Mouse (Mus musculus): ENCODE results near the gene Armc10. TPM values are rescaled to one million over a fixed set of nuclear protein-coding genes. Genes with fewer than 3 reads are reported as not detected.
A peak's percentile ranks its signal among the peaks of the same experiment; 100 is the strongest.

The Armc10 gene
- polyA plus RNA-seq, 1 experiment from 2014 or later = 58.7 TPM

GRCm38 (mm10) chr5:21660850-21661249 is 15.2 kb downstream of the Armc10 start:
- H3K9me3 ChIP-seq (ENCODE audit: control insufficient read depth, low read length) = no peaks in the 10 kb centered on the region
- H3K36me3 ChIP-seq (replicated peaks; ENCODE audit: control insufficient read depth, insufficient read depth) = peaks cover 74% of the 10 kb centered on the region

DNA sequence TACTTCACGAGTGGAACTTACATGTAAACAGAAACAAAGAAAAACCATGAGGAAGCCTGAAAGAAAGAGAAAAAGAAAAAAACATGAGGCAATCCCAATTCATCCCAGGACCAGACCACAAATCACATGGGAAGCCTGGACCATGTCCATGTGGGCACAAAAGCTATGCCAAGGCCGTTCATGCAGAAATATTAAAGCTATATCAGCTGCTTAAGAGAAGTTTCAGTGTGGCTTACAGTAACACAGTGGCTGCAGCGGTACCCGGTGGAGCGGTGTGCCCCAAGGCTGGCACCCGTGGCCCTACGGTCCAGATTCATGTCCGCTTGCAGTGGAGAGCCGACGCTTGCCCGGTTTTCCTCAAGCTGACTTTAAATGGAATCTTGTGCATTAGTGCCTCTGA is 17.5 kb downstream of the Armc10 start:
- Histone ChIP-seq H3K36me3 (replicated peaks; ENCODE audit: control insufficient read depth, insufficient read depth) (peaks cover 63% of the 10 kb centered on the region), H3K4me2 (replicated peaks) (no peak overlapping the region), H3K27me3 (ENCODE audit: control insufficient read depth, insufficient read depth, low read length) (no peaks in the 10 kb centered on the region), H3K9me3 (ENCODE audit: control insufficient read depth, low read length) (no peaks in the 10 kb centered on the region), H3K27ac (no peak overlapping the region), H3K9ac (no peak overlapping the region), H3K4me3 (replicated peaks; ENCODE audit: low read length) (no peak overlapping the region), H3K4me1 (replicated peaks; ENCODE audit: control insufficient read depth, insufficient read depth, low read length) (no peaks in the 10 kb centered on the region)
- no peak for DNase-seq (ENCODE audit: low spot score)
- 93% methylated on average over 11 of the region's 11 CpGs for WGBS
- no peak for ATAC-seq (ENCODE audit: low FRiP score)

More at GRCm38 (mm10) chr5:21660850-21661249, 15.2 kb downstream of the Armc10 start:
- ATAC-seq (ENCODE audit: low FRiP score) = no peak
- Histone ChIP-seq H3K27me3 (ENCODE audit: control insufficient read depth, insufficient read depth, low read length) (no peaks in the 10 kb centered on the region), H3K4me2 (replicated peaks) (no peak overlapping the region), H3K4me1 (replicated peaks; ENCODE audit: control insufficient read depth, insufficient read depth, low read length) (no peaks in the 10 kb centered on the region), H3K9ac (no peak overlapping the region), H3K27ac (no peak overlapping the region), H3K4me3 (replicated peaks; ENCODE audit: low read length) (no peak overlapping the region)
- no peak for DNase-seq (ENCODE audit: low spot score)
- 85% methylated on average over 6 of the region's 6 CpGs for WGBS

DNA sequence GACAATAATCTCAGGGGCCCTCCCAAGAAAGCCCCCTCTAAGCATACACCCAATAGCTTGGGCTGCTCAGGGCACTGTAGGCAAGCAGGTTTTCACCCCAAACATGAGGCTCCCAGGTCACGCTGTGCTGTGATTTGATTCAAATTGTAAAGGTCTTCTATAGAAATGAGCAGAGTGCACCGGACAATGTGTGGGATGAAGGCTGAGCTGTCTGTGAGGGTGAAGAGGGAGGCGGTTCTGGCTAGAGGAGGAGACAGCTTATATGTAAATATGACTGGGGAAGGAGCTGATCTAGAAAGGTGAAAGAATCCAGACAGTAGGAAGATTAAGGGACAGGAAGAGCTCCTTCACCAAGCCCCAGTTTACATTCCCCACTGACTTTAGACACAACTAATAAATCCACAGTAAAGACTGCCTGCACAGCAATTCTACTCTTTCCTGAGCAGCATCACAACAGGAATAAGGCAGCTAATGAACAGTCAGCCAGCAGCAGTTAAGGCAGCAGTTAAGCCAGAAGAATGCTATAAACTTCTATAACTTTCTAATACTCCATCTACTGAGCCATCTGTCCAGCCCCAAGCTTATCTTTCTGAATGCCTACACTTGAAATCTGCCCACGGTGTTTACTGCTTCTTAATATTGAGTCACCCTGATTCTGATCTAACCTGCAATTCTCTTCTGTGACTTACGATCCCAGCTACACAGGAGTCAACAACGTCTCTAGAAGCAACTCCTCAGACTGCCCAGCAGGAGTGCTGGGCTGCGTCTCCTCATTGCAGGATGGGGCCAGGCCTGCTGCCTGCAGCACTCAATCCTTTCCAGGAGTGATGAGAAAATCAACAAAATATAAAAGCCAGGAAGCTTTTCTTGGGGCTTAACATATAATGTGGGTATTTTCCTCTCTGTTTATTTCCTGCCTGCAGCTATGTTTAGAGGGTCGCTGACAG is 21.9 kb downstream of the Armc10 start:
- ATAC-seq (ENCODE audit: low FRiP score) = no peak
- Histone ChIP-seq H3K27ac (no peak overlapping the region), H3K4me2 (replicated peaks) (no peak overlapping the region), H3K9ac (no peak overlapping the region), H3K4me3 (replicated peaks; ENCODE audit: low read length) (no peak overlapping the region), H3K9me3 (ENCODE audit: control insufficient read depth, low read length) (no peaks in the 10 kb centered on the region), H3K36me3 (replicated peaks; ENCODE audit: control insufficient read depth, insufficient read depth) (peaks cover 24% of the 10 kb centered on the region), H3K4me1 (replicated peaks; ENCODE audit: control insufficient read depth, insufficient read depth, low read length) (no peaks in the 10 kb centered on the region), H3K27me3 (ENCODE audit: control insufficient read depth, insufficient read depth, low read length) (no peaks in the 10 kb centered on the region)
- WGBS = 56% methylated on average over 8 of the region's 8 CpGs
- no peak for DNase-seq (ENCODE audit: low spot score)

DNA sequence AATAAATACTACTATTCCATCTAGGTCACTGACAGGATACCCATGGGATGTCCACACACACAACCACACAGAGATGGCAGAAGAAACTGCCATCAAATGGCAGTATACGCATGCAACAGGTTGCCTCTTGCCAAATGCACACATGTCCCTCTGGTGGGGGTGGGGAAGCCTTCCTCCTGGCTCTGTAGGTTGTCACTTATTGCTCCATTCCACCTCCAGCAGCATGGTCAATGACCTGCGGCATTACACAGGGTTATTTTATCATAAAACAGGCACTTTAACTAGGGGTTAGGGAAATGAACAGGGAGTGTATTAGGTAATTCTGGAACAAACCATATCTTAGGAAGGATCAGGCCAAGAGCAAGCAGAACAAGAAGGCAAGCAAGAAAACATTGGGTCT is 23.7 kb downstream of the Armc10 start:
- no peaks in the 10 kb centered on the region for H3K4me1 ChIP-seq (replicated peaks; ENCODE audit: control insufficient read depth, insufficient read depth, low read length)
- no peaks in the 10 kb centered on the region for H3K9me3 ChIP-seq (ENCODE audit: control insufficient read depth, low read length)
- H3K4me3 ChIP-seq (replicated peaks; ENCODE audit: low read length) = no peak overlapping the region
- WGBS = 91% methylated on average over 2 of the region's 2 CpGs
- peaks cover 12% of the 10 kb centered on the region; the same call in 1 of the 2 replicates for H3K36me3 ChIP-seq (replicated peaks; ENCODE audit: control insufficient read depth, insufficient read depth)
- DNase-seq (ENCODE audit: low spot score) (no peak), ATAC-seq (ENCODE audit: low FRiP score) (no peak)
- H3K27ac ChIP-seq = no peak overlapping the region
- H3K27me3 ChIP-seq (ENCODE audit: control insufficient read depth, insufficient read depth, low read length) = no peaks in the 10 kb centered on the region
- no peak overlapping the region for H3K9ac ChIP-seq
- H3K4me2 ChIP-seq (replicated peaks) = no peak overlapping the region

DNA sequence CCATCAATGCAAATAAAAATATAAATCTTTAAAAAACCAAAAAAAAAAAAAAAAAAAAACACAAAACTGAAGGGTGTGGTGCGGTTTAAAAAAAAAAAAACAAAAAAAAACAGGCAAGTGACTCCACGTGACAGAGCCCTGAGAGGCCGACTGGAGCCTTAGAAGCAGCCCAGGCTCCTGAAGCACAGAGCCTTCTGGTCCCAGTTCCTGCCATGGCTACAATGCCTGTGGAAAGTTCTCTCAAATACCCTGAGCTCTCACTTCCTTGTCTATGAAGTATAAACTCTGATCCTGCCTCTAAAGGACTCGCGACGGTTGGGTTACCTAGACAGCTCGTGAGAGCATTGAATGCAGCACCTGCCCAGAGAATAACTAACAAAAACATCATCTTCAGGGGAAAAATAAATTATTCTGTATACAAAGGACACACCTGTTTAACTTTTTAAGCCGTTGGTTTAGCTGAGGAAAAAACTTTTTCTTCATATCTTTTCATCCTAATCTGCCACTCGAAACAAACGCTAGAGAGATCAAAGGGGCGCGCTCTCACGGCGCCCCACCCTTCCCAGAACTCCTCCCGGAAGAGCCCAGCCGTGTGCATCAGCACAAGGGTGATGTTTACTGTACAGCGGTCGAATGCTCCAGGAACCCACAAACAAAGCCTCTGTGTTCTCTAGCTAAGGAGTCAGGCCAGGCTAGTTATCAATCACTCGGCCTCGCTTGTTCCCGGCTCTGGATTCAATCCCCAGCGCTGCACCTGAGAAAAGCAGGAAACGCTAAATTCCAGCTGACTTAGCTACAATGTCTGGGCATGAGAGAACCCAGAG is 27.4 kb downstream of the Armc10 start:
- 58% methylated on average over 23 of the region's 23 CpGs for WGBS
- H3K27ac ChIP-seq = no peak overlapping the region
- no peaks in the 10 kb centered on the region for H3K27me3 ChIP-seq (ENCODE audit: control insufficient read depth, insufficient read depth, low read length)
- H3K9me3 ChIP-seq (ENCODE audit: control insufficient read depth, low read length) = no peaks in the 10 kb centered on the region
- peak overlapping the region; percentile 25 for H3K4me2 ChIP-seq (replicated peaks)
- no peaks in the 10 kb centered on the region; the same call in 1 of the 2 replicates for H3K36me3 ChIP-seq (replicated peaks; ENCODE audit: control insufficient read depth, insufficient read depth)
- DNase-seq (ENCODE audit: low spot score) (no peak), ATAC-seq (ENCODE audit: low FRiP score) (0 out of 2 replicates have a peak, but pooled peaks have one; percentile 27)
- no peaks in the 10 kb centered on the region for H3K4me1 ChIP-seq (replicated peaks; ENCODE audit: control insufficient read depth, insufficient read depth, low read length)
- H3K4me3 ChIP-seq (replicated peaks; ENCODE audit: low read length) = no peak overlapping the region
- no peak overlapping the region for H3K9ac ChIP-seq

DNA sequence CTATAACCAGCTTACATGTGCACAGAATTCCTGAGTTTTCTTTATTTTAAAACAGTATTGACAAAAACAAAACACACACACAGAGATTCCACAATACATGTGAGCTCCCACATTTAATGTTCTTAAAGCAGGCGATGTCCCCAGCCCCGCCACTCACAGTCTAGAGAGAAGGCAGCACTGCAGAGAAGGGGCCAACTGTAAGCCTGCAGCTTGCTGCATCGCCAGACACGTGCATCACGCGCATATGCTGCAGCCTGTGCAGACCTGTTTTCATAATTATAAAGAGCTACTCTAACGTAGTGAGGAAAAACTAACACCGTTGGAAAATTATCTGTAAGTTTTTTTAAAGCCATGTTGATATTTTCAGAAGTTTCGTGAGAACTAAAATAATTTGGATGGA is 28.1 kb downstream of the Armc10 start:
- ATAC-seq (ENCODE audit: low FRiP score) (no peak), DNase-seq (ENCODE audit: low spot score) (no peak)
- no peak overlapping the region for H3K4me3 ChIP-seq (replicated peaks; ENCODE audit: low read length)
- no peak overlapping the region for H3K4me2 ChIP-seq (replicated peaks)
- H3K27ac ChIP-seq = no peak overlapping the region
- H3K9ac ChIP-seq = no peak overlapping the region
- 78% methylated on average over 9 of the region's 9 CpGs for WGBS
- H3K9me3 ChIP-seq (ENCODE audit: control insufficient read depth, low read length) = no peaks in the 10 kb centered on the region
- H3K27me3 ChIP-seq (ENCODE audit: control insufficient read depth, insufficient read depth, low read length) = no peaks in the 10 kb centered on the region
- no peaks in the 10 kb centered on the region; the same call in 1 of the 2 replicates for H3K36me3 ChIP-seq (replicated peaks; ENCODE audit: control insufficient read depth, insufficient read depth)
- no peaks in the 10 kb centered on the region for H3K4me1 ChIP-seq (replicated peaks; ENCODE audit: control insufficient read depth, insufficient read depth, low read length)

- no peaks in the 10 kb centered on the region; the same call in 1 of the 2 replicates for H3K36me3 ChIP-seq (replicated peaks; ENCODE audit: control insufficient read depth, insufficient read depth)
- no peak overlapping the region for H3K4me3 ChIP-seq (replicated peaks; ENCODE audit: low read length)
- no peak overlapping the region for H3K9ac ChIP-seq
- no peaks in the 10 kb centered on the region for H3K27me3 ChIP-seq (ENCODE audit: control insufficient read depth, insufficient read depth, low read length)
- H3K4me2 ChIP-seq (replicated peaks) = no peak overlapping the region
- DNase-seq (ENCODE audit: low spot score) (no peak), ATAC-seq (ENCODE audit: low FRiP score) (no peak)
- no peaks in the 10 kb centered on the region for H3K9me3 ChIP-seq (ENCODE audit: control insufficient read depth, low read length)
- no peaks in the 10 kb centered on the region for H3K4me1 ChIP-seq (replicated peaks; ENCODE audit: control insufficient read depth, insufficient read depth, low read length)
- WGBS = 85% methylated on average over 12 of the region's 12 CpGs
- no peak overlapping the region for H3K27ac ChIP-seq
Measured at GRCm38 (mm10) chr5:21675019-21675418, 29.4 kb downstream of the Armc10 start.

GRCm38 (mm10) chr5:21675494-21675893 is 29.9 kb downstream of the Armc10 start:
- no peak overlapping the region for H3K4me3 ChIP-seq (replicated peaks; ENCODE audit: low read length)
- ATAC-seq (ENCODE audit: low FRiP score) (no peak), DNase-seq (ENCODE audit: low spot score) (no peak)

GRCm38 (mm10) chr5:21677939-21678338 is 32.3 kb downstream of the Armc10 start:
- Histone ChIP-seq H3K36me3 (replicated peaks; ENCODE audit: control insufficient read depth, insufficient read depth) (no peaks in the 10 kb centered on the region; the same call in none of the 2 replicates), H3K9me3 (ENCODE audit: control insufficient read depth, low read length) (no peaks in the 10 kb centered on the region), H3K9ac (no peak overlapping the region), H3K4me3 (replicated peaks; ENCODE audit: low read length) (no peak overlapping the region), H3K27ac (no peak overlapping the region), H3K27me3 (ENCODE audit: control insufficient read depth, insufficient read depth, low read length) (no peaks in the 10 kb centered on the region), H3K4me1 (replicated peaks; ENCODE audit: control insufficient read depth, insufficient read depth, low read length) (no peaks in the 10 kb centered on the region), H3K4me2 (replicated peaks) (no peak overlapping the region)
- ATAC-seq (ENCODE audit: low FRiP score) (no peak), DNase-seq (ENCODE audit: low spot score) (no peak)
- 95% methylated on average over 6 of the region's 6 CpGs for WGBS

More at GRCm38 (mm10) chr5:21675494-21675893, 29.9 kb downstream of the Armc10 start:
- H3K9me3 ChIP-seq (ENCODE audit: control insufficient read depth, low read length) = no peaks in the 10 kb centered on the region
- no peaks in the 10 kb centered on the region for H3K4me1 ChIP-seq (replicated peaks; ENCODE audit: control insufficient read depth, insufficient read depth, low read length)
- WGBS = 96% methylated on average over 23 of the region's 23 CpGs
- no peak overlapping the region for H3K9ac ChIP-seq
- H3K27me3 ChIP-seq (ENCODE audit: control insufficient read depth, insufficient read depth, low read length) = no peaks in the 10 kb centered on the region
- no peak overlapping the region for H3K27ac ChIP-seq
- no peaks in the 10 kb centered on the region; the same call in 1 of the 2 replicates for H3K36me3 ChIP-seq (replicated peaks; ENCODE audit: control insufficient read depth, insufficient read depth)
- no peak overlapping the region for H3K4me2 ChIP-seq (replicated peaks)

Measured in hindbrain, embryonic 14.5 days (tissue).